Mouse (Mus musculus) ES-Bruce4 (cell line): ENCODE data around the gene Dlg3.

Source experiments
- CTCF ChIP-seq: IDR thresholded peaks from one replicate; pipeline ENCODE4 v1.8.1; 2011; ENCODE audit warnings: low read depth, low read length
- EP300 ChIP-seq: IDR thresholded peaks from 2 replicates; pipeline ENCODE4 v1.6.1; 2011; ENCODE audit warnings: low read depth, low read length; ENCODE audit not compliant: insufficient read depth
- POLR2A ChIP-seq: IDR thresholded peaks from one replicate; pipeline ENCODE4 v1.8.1; 2011; ENCODE audit warnings: low read length; ENCODE audit not compliant: insufficient read depth

- TF ChIP-seq EP300, result no peak
- no peak for TF ChIP-seq CTCF
- no peak for TF ChIP-seq POLR2A
These were observed 1.8 kb downstream of the Dlg3 start for GRCm38 (mm10) chrX:100769281-100769680.
